Comparison of ENCODE assay signal across 19 mouse cellular contexts in genomic region chr19:24214939-24215338, GRCm38 (mm10). TPM values are rescaled to one million over a fixed set of nuclear protein-coding genes. Genes with fewer than 3 reads are reported as not detected.
DNase-seq lines count a peak whose midpoint lies in the region; ATAC-seq lines count a peak whose summit lies in the region.
"Had no signal": no experiment of that assay in that cellular context is flagged by ENCODE, and none has a peak within 500 bp of the region (broad histone marks: within the 10 kb centered on the region; RNA-seq: fewer than 3 reads in every experiment).

No protein-coding gene starts in this region.

- no peaks in the 10 kb centered on the region for H3K27me3 ChIP-seq in kidney, embryonic 16.5 days (ENCODE audit: insufficient read depth, low read length)
- H3K27me3 ChIP-seq in midbrain, embryonic 11.5 days (ENCODE audit: control insufficient read depth, insufficient read depth, low read length), result no peaks in the 10 kb centered on the region
- no peaks in the 10 kb centered on the region for H3K27me3 ChIP-seq in midbrain, embryonic 15.5 days (replicated peaks)
- H3K27me3 ChIP-seq: embryonic facial prominence, embryonic 15.5 days; forebrain, embryonic 13.5 days; heart, embryonic 12.5 days; hindbrain, embryonic 12.5 days had no signal

- H3K4me1 ChIP-seq in kidney, embryonic 16.5 days (ENCODE audit: insufficient read depth, low read length), result peaks cover 24% of the 10 kb centered on the region
- no peaks in the 10 kb centered on the region for H3K4me1 ChIP-seq in midbrain, embryonic 11.5 days (ENCODE audit: control insufficient read depth, insufficient read depth, low read length)
- H3K4me1 ChIP-seq in midbrain, embryonic 15.5 days, result peaks cover 6% of the 10 kb centered on the region; the same call in 1 of the 2 replicates
- H3K4me1 ChIP-seq: embryonic facial prominence, embryonic 15.5 days had no signal

- no peaks in the 10 kb centered on the region for H3K36me3 ChIP-seq in kidney, embryonic 16.5 days (ENCODE audit: insufficient read depth, low read length)
- no peaks in the 10 kb centered on the region for H3K36me3 ChIP-seq in midbrain, embryonic 11.5 days (ENCODE audit: control insufficient read depth, insufficient read depth, low read length)
- no peaks in the 10 kb centered on the region for H3K36me3 ChIP-seq in midbrain, embryonic 15.5 days (replicated peaks)
- H3K36me3 ChIP-seq: embryonic facial prominence, embryonic 15.5 days; heart, embryonic 12.5 days; hindbrain, embryonic 12.5 days; limb, embryonic 13.5 days; midbrain, embryonic 12.5 days had no signal

- ATAC-seq in kidney, embryonic 16.5 days (ENCODE audit: low FRiP score, low TSS enrichment), result no peak
- no peak for ATAC-seq in midbrain, embryonic 11.5 days (ENCODE audit: low FRiP score)
- no peak for ATAC-seq in midbrain, embryonic 15.5 days (replicated peaks)
- ATAC-seq: forebrain, embryonic 13.5 days had no signal

- H3K9ac ChIP-seq in kidney, embryonic 16.5 days (replicated peaks; ENCODE audit: low read length), result no peak overlapping the region
- no peak overlapping the region for H3K9ac ChIP-seq in midbrain, embryonic 11.5 days (ENCODE audit: low read length)
- H3K9ac ChIP-seq in midbrain, embryonic 15.5 days, result no peak overlapping the region
- H3K9ac ChIP-seq: embryonic facial prominence, embryonic 15.5 days; forebrain, embryonic 13.5 days; heart, embryonic 12.5 days; hindbrain, embryonic 12.5 days; limb, embryonic 13.5 days; midbrain, embryonic 12.5 days had no signal

- DNase-seq in kidney, adult 8-10 months, result peak; percentile 34 to 59
- DNase-seq in midbrain, embryonic 11.5 days (ENCODE audit: low spot score, missing footprints), result peak; percentile 45
- DNase-seq in kidney, postnatal 14 days, result peak; percentile 27
- DNase-seq in urinary bladder, postnatal 4 days (ENCODE audit: low spot score in 2 of 2), result no peak
- no peak for DNase-seq in embryo, embryonic 9.5 days (ENCODE audit: extremely low spot score)
- DNase-seq: adrenal gland, postnatal 10 days; cerebellum, adult 2 months; gastrocnemius, postnatal 36 days; lung, postnatal 14 days; thymus, postnatal 25 days had no signal

- 64% methylated on average over 7 of the region's 7 CpGs for WGBS in kidney, embryonic 16.5 days
- WGBS in midbrain, embryonic 11.5 days, result 88% methylated on average over 7 of the region's 7 CpGs
- 88% methylated on average over 7 of the region's 7 CpGs for whole genome bisulfite sequencing in midbrain, embryonic 15.5 days

- H3K4me3 ChIP-seq in kidney, embryonic 16.5 days (ENCODE audit: low read length), result no peak overlapping the region
- no peak overlapping the region for H3K4me3 ChIP-seq in midbrain, embryonic 11.5 days (ENCODE audit: low read depth, low read length)
- no peak overlapping the region for H3K4me3 ChIP-seq in midbrain, embryonic 15.5 days
- H3K4me3 ChIP-seq: embryonic facial prominence, embryonic 15.5 days; forebrain, embryonic 13.5 days; heart, embryonic 12.5 days; hindbrain, embryonic 12.5 days; limb, embryonic 13.5 days; midbrain, embryonic 12.5 days; myocyte had no signal

- H3K4me2 ChIP-seq in kidney, embryonic 16.5 days (replicated peaks; ENCODE audit: low read depth, low read length), result no peak overlapping the region
- H3K4me2 ChIP-seq in midbrain, embryonic 11.5 days, result no peak overlapping the region
- no peak overlapping the region for H3K4me2 ChIP-seq in midbrain, embryonic 15.5 days
- H3K4me2 ChIP-seq: embryonic facial prominence, embryonic 15.5 days; forebrain, embryonic 13.5 days; heart, embryonic 12.5 days; hindbrain, embryonic 12.5 days; limb, embryonic 13.5 days; midbrain, embryonic 12.5 days had no signal

- no peak overlapping the region for H3K27ac ChIP-seq in kidney, embryonic 16.5 days (ENCODE audit: low read length)
- H3K27ac ChIP-seq in midbrain, embryonic 11.5 days (ENCODE audit: low read depth, low read length), result no peak overlapping the region
- no peak overlapping the region for H3K27ac ChIP-seq in midbrain, embryonic 15.5 days
- H3K27ac ChIP-seq: embryonic facial prominence, embryonic 15.5 days; forebrain, embryonic 13.5 days; hindbrain, embryonic 12.5 days; limb, embryonic 13.5 days; midbrain, embryonic 12.5 days had no signal

- 0 out of 2 replicates have a peak, but pooled peaks cover 3% of the 10 kb centered on the region for H3K9me3 ChIP-seq in kidney, embryonic 16.5 days (ENCODE audit: low read length)
- no peaks in the 10 kb centered on the region for H3K9me3 ChIP-seq in midbrain, embryonic 11.5 days (ENCODE audit: control insufficient read depth, low read length)
- no peaks in the 10 kb centered on the region for H3K9me3 ChIP-seq in midbrain, embryonic 15.5 days
- H3K9me3 ChIP-seq: embryonic facial prominence, embryonic 15.5 days; forebrain, embryonic 13.5 days; heart, embryonic 12.5 days; hindbrain, embryonic 12.5 days; limb, embryonic 13.5 days; midbrain, embryonic 12.5 days had no signal

RNA-seq across cellular contexts. Expression of gene Tjp2, which starts 9.9 kb away (rescaled TPM):
- polyA plus RNA-seq in kidney, embryonic 16.5 days (2015; fragmentation: Nextera tagmentation; extraction: Ambion mirVana), result 31.0 and 33.2 TPM in 2 replicates
- 22.3 and 23.0 TPM in 2 replicates for polyA plus RNA-seq in midbrain, embryonic 11.5 days (2014; fragmentation: Nextera tagmentation; extraction: Ambion mirVana)
- polyA plus RNA-seq in midbrain, embryonic 15.5 days (2015; fragmentation: Nextera tagmentation; extraction: Ambion mirVana), result 13.9 and 14.4 TPM in 2 replicates

Comparison
In these comparisons a context has a peak if more than half of its experiments do, and no peak if none do; other contexts are left out.
1. DNase-seq: peak in kidney, adult 8-10 months (2 of 2), midbrain, embryonic 11.5 days (single experiment) and kidney, postnatal 14 days (single experiment); none in urinary bladder, postnatal 4 days (0 of 2) and embryo, embryonic 9.5 days (single experiment).